ENCODE assay signal across 9 mouse cellular contexts in the genomic region with DNA sequence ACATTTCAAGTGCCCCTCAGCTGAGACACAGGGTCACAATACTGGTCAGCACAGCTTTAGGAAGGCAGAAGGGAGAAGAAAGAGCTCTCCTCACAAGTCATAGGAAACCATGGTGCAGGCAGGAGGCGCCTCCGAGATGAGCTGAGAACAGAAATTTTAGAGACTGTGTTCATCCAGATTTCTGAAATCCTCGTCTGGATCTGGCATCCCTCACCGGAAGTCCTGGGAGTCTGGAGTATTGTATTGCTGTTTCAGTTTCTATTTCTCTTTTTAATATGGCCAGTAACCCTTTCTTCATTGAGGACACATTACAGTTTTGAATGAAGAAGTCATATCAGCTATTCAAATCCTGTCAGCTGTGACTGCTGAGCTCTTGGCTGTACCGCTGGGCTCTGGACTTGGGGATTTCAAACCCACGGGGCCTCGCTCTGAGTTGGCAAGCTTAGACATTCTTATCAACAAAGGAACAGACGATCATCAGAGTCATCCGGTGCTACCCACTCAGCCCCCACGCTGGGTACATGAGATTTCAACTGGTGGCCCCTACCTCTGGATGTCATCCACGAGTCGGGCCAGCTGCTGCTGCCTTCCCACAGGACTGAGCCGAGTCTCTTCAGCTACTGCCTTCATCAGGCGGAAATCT. TPM values are rescaled to one million over a fixed set of nuclear protein-coding genes. Genes with fewer than 3 reads are reported as not detected.
A peak's percentile ranks its signal among the peaks of the same experiment; 100 is the strongest.
DNase-seq lines count a peak whose midpoint lies in the region; ATAC-seq and TF ChIP-seq lines count a peak whose summit lies in the region.
"Had no signal": no experiment of that assay in that cellular context is flagged by ENCODE, and none has a peak within 500 bp of the region (broad histone marks: within the 10 kb centered on the region; RNA-seq: fewer than 3 reads in every experiment).

No protein-coding gene starts in this region.

- WGBS in forebrain, embryonic 10.5 days, result 75% methylated on average over 14 of the region's 14 CpGs
- 57% methylated on average over 14 of the region's 14 CpGs for WGBS in forebrain, embryonic 13.5 days
- 19% methylated on average over 14 of the region's 14 CpGs for WGBS in heart, embryonic 15.5 days
- 16% methylated on average over 14 of the region's 14 CpGs for WGBS in lung, postnatal 0 days
- 7% methylated on average over 14 of the region's 14 CpGs for WGBS in cerebellum, adult 2 months

- no peak overlapping the region for H3K4me3 ChIP-seq in forebrain, embryonic 10.5 days
- no peak overlapping the region for H3K4me3 ChIP-seq in forebrain, embryonic 13.5 days
- peak overlapping the region; percentile 32 for H3K4me3 ChIP-seq in heart, embryonic 15.5 days
- peak overlapping the region; percentile 33 for H3K4me3 ChIP-seq in lung, postnatal 0 days (ENCODE audit: low read depth, low read length)
- no peak overlapping the region for H3K4me3 ChIP-seq in cerebellum, adult 2 months (replicated peaks; ENCODE audit: insufficient read depth, low read depth, low read length)
- H3K4me3 ChIP-seq: embryonic facial prominence, embryonic 13.5 days had no signal

- TF ChIP-seq CTCF in lung, postnatal 0 days (IDR thresholded peaks at IDR 0.05), result peak; percentile 25; the same call in 1 of the 2 replicates
- no peak for TF ChIP-seq CTCF in cerebellum, adult 2 months (IDR thresholded peaks at IDR 0.05; ENCODE audit: borderline replicate concordance, insufficient read depth, low read depth, low read length)

- H3K4me2 ChIP-seq in forebrain, embryonic 13.5 days, result no peak overlapping the region
- H3K4me2 ChIP-seq in heart, embryonic 15.5 days, result peak overlapping the region; percentile 59
- H3K4me2 ChIP-seq in lung, postnatal 0 days (replicated peaks; ENCODE audit: low read depth, low read length), result peak overlapping the region; percentile 52
- H3K4me2 ChIP-seq: embryonic facial prominence, embryonic 13.5 days had no signal

- TF ChIP-seq EP300 in lung, postnatal 0 days (IDR thresholded peaks at IDR 0.05), result peak; percentile 38; the same call in 1 of the 2 replicates

- H3K4me1 ChIP-seq in forebrain, embryonic 10.5 days, result peaks cover 4% of the 10 kb centered on the region; the same call in 1 of the 2 replicates
- no peaks in the 10 kb centered on the region for H3K4me1 ChIP-seq in forebrain, embryonic 13.5 days
- peaks cover 13% of the 10 kb centered on the region for H3K4me1 ChIP-seq in heart, embryonic 15.5 days (replicated peaks)
- peaks cover 9% of the 10 kb centered on the region for H3K4me1 ChIP-seq in lung, postnatal 0 days (ENCODE audit: insufficient read depth, low read depth, low read length)
- H3K4me1 ChIP-seq in cerebellum, adult 2 months (ENCODE audit: control insufficient read depth, insufficient read depth, low read length), result no peaks in the 10 kb centered on the region
- H3K4me1 ChIP-seq: embryonic facial prominence, embryonic 13.5 days had no signal

- H3K9ac ChIP-seq in forebrain, embryonic 13.5 days, result no peak overlapping the region
- H3K9ac ChIP-seq in heart, embryonic 15.5 days, result peak overlapping the region; percentile 42; the same call in 1 of the 2 replicates
- H3K9ac ChIP-seq in lung, postnatal 0 days (replicated peaks; ENCODE audit: low read depth), result 0 out of 2 replicates have a peak overlapping the region, but pooled peaks have one; percentile 13
- H3K9ac ChIP-seq: embryonic facial prominence, embryonic 13.5 days had no signal

- no peak for ATAC-seq in forebrain, embryonic 13.5 days
- ATAC-seq in heart, embryonic 15.5 days (replicated peaks; ENCODE audit: insufficient number of reproducible peaks, insufficient read depth, low FRiP score, low read depth), result no peak; the same call in 1 of the 2 replicates
- peak; percentile 39 for ATAC-seq in lung, postnatal 0 days

- H3K27ac ChIP-seq in forebrain, embryonic 10.5 days, result 0 out of 2 replicates have a peak overlapping the region, but pooled peaks have one; percentile 9
- no peak overlapping the region for H3K27ac ChIP-seq in forebrain, embryonic 13.5 days
- H3K27ac ChIP-seq in heart, embryonic 15.5 days, result peak overlapping the region; percentile 59
- peak overlapping the region; percentile 76 for H3K27ac ChIP-seq in lung, postnatal 0 days (ENCODE audit: low read length)
- no peak overlapping the region for H3K27ac ChIP-seq in cerebellum, adult 2 months (ENCODE audit: insufficient read depth, low read length)
- H3K27ac ChIP-seq: embryonic facial prominence, embryonic 13.5 days had no signal

- H3K36me3 ChIP-seq in forebrain, embryonic 10.5 days (replicated peaks), result no peaks in the 10 kb centered on the region
- no peaks in the 10 kb centered on the region for H3K36me3 ChIP-seq in forebrain, embryonic 13.5 days (ENCODE audit: poor library complexity, severe bottlenecking)
- H3K36me3 ChIP-seq in heart, embryonic 15.5 days, result no peaks in the 10 kb centered on the region
- no peaks in the 10 kb centered on the region for H3K36me3 ChIP-seq in lung, postnatal 0 days (ENCODE audit: insufficient read depth, low read length)
- H3K36me3 ChIP-seq: embryonic facial prominence, embryonic 13.5 days had no signal

- 0 out of 2 replicates have a peak, but pooled peaks cover 8% of the 10 kb centered on the region for H3K27me3 ChIP-seq in forebrain, embryonic 10.5 days (ENCODE audit: poor library complexity, severe bottlenecking)
- H3K27me3 ChIP-seq in forebrain, embryonic 13.5 days, result no peaks in the 10 kb centered on the region
- H3K27me3 ChIP-seq in heart, embryonic 15.5 days, result no peaks in the 10 kb centered on the region
- H3K27me3 ChIP-seq in lung, postnatal 0 days (replicated peaks; ENCODE audit: insufficient read depth, low read length), result no peaks in the 10 kb centered on the region
- H3K27me3 ChIP-seq in cerebellum, adult 2 months (ENCODE audit: control insufficient read depth, insufficient read depth, low read length), result no peaks in the 10 kb centered on the region
- H3K27me3 ChIP-seq: embryonic facial prominence, embryonic 13.5 days had no signal

- no peaks in the 10 kb centered on the region for H3K9me3 ChIP-seq in forebrain, embryonic 10.5 days
- H3K9me3 ChIP-seq in forebrain, embryonic 13.5 days (replicated peaks), result no peaks in the 10 kb centered on the region
- no peaks in the 10 kb centered on the region for H3K9me3 ChIP-seq in heart, embryonic 15.5 days (replicated peaks)
- H3K9me3 ChIP-seq in lung, postnatal 0 days (ENCODE audit: low read length), result no peaks in the 10 kb centered on the region
- H3K9me3 ChIP-seq: embryonic facial prominence, embryonic 13.5 days had no signal

- no peak for TF ChIP-seq POLR2A in cerebellum, adult 2 months (IDR thresholded peaks at IDR 0.05; ENCODE audit: borderline replicate concordance, insufficient read depth, low read length)

- DNase-seq in forebrain, embryonic 10.5 days (ENCODE audit: extremely low spot score, low spot score), result no peak
- peak; percentile 6 for DNase-seq in CD4-positive, CD25-positive, alpha-beta regulatory T cell, adult 2 months (ENCODE audit: low read depth, low spot score)
- DNase-seq in lung, postnatal 0 days (ENCODE audit: low spot score), result peak; percentile 78
- DNase-seq in embryo, embryonic 10 days (ENCODE audit: low spot score), result no peak
- no peak for DNase-seq in thymus, postnatal 4 days
- no peak for DNase-seq in cerebellum, adult 2 months

RNA-seq across cellular contexts. Expression of a gene that starts 22.7 kb away (rescaled TPM):
- polyA plus RNA-seq in forebrain, embryonic 10.5 days (2016; fragmentation: Nextera tagmentation; extraction: Ambion mirVana), result 0.12 and 0.14 TPM in 2 replicates
- not detected in 2 replicates for polyA plus RNA-seq in forebrain, embryonic 13.5 days (2015; fragmentation: Nextera tagmentation; extraction: Ambion mirVana)
- polyA plus RNA-seq in heart, embryonic 15.5 days (2015; fragmentation: Nextera tagmentation; extraction: Ambion mirVana), result 0.08 and 0.15 TPM in 2 replicates
- polyA plus RNA-seq in lung, postnatal 0 days (2015; fragmentation: Nextera tagmentation; extraction: Ambion mirVana), result 9.1 and 9.8 TPM in 2 replicates
- 0.08 and 0.11 TPM in 2 replicates for polyA plus RNA-seq in cerebellum, adult 2 months (2012; rRNA removed)
- polyA plus RNA-seq: embryonic facial prominence, embryonic 13.5 days had no signal

RNA-seq across cellular contexts. Expression of a gene that starts 34.4 kb away (rescaled TPM):
- polyA plus RNA-seq in forebrain, embryonic 10.5 days (2016; fragmentation: Nextera tagmentation; extraction: Ambion mirVana), result 2.4 and 3.1 TPM in 2 replicates
- 0.62 and 0.82 TPM in 2 replicates for polyA plus RNA-seq in forebrain, embryonic 13.5 days (2015; fragmentation: Nextera tagmentation; extraction: Ambion mirVana)
- polyA plus RNA-seq in heart, embryonic 15.5 days (2015; fragmentation: Nextera tagmentation; extraction: Ambion mirVana), result 1.2 and 1.4 TPM in 2 replicates
- polyA plus RNA-seq in lung, postnatal 0 days (2015; fragmentation: Nextera tagmentation; extraction: Ambion mirVana), result 6.1 and 7.8 TPM in 2 replicates
- polyA plus RNA-seq in cerebellum, adult 2 months (2012; rRNA removed), result 0.22 and 0.26 TPM in 2 replicates

RNA-seq across cellular contexts. Expression of a gene that starts 53.0 kb away (rescaled TPM):
- polyA plus RNA-seq in forebrain, embryonic 10.5 days (2016; fragmentation: Nextera tagmentation; extraction: Ambion mirVana), result not detected in 2 replicates
- 1.9 and 2.7 TPM in 2 replicates for polyA plus RNA-seq in forebrain, embryonic 13.5 days (2015; fragmentation: Nextera tagmentation; extraction: Ambion mirVana)
- 0.26 and 0.43 TPM in 2 replicates for polyA plus RNA-seq in heart, embryonic 15.5 days (2015; fragmentation: Nextera tagmentation; extraction: Ambion mirVana)
- polyA plus RNA-seq in lung, postnatal 0 days (2015; fragmentation: Nextera tagmentation; extraction: Ambion mirVana), result 11.9 and 12.5 TPM in 2 replicates
- 0.41 and 1.7 TPM in 2 replicates for polyA plus RNA-seq in cerebellum, adult 2 months (2012; rRNA removed)
- polyA plus RNA-seq: embryonic facial prominence, embryonic 13.5 days had no signal

Comparison
In these comparisons a context has a peak if more than half of its experiments do, and no peak if none do; other contexts are left out.
1. H3K27ac ChIP-seq: peak in forebrain, embryonic 10.5 days (single experiment), heart, embryonic 15.5 days (single experiment) and lung, postnatal 0 days (single experiment); none in forebrain, embryonic 13.5 days (single experiment) and cerebellum, adult 2 months (single experiment).
2. DNase-seq: peak in CD4-positive, CD25-positive, alpha-beta regulatory T cell, adult 2 months (single experiment) and lung, postnatal 0 days (single experiment); none in forebrain, embryonic 10.5 days (single experiment), embryo, embryonic 10 days (single experiment), thymus, postnatal 4 days (single experiment) and cerebellum, adult 2 months (0 of 2).
3. H3K4me3 ChIP-seq: peak in heart, embryonic 15.5 days (single experiment) and lung, postnatal 0 days (single experiment); none in forebrain, embryonic 10.5 days (single experiment), forebrain, embryonic 13.5 days (single experiment) and cerebellum, adult 2 months (single experiment).